Mouse (Mus musculus) spleen, adult 2 months (tissue): ENCODE data around the gene Aff3. TPM values are rescaled to one million over a fixed set of nuclear protein-coding genes. Genes with fewer than 3 reads are reported as not detected.

Source experiments
- DNase-seq, 2 experiments: peaks; one replicate each; pipeline versions ENCODE4 v3.0.0 to v3.0.0-alpha.2; 2012 to 2021; ENCODE audit warnings: low spot score in 2 of 2, low read depth in 1 of 2
- H3K27ac ChIP-seq: fragments of 200-500 bp; 2 replicates; pipeline ENCODE4 v1.5.1; 2012; ENCODE audit warnings: low read length, inconsistent platforms; ENCODE audit not compliant: insufficient read depth
- H3K27me3 ChIP-seq: fragments of 200-500 bp; 2 replicates; pipeline ENCODE4 v1.6.1; 2012; ENCODE audit warnings: mild to moderate bottlenecking, moderate library complexity, low read length, inconsistent platforms; ENCODE audit not compliant: control insufficient read depth, insufficient read depth
- H3K36me3 ChIP-seq: fragments of 200-500 bp; 2 replicates; pipeline ENCODE4 v1.6.1; 2012; ENCODE audit warnings: mild to moderate bottlenecking, low read length, inconsistent platforms; ENCODE audit not compliant: control insufficient read depth, insufficient read depth
- H3K4me1 ChIP-seq: fragments of 200-500 bp; 2 replicates; pipeline ENCODE4 v1.6.1; 2011; ENCODE audit warnings: inconsistent platforms; ENCODE audit not compliant: control insufficient read depth, insufficient read depth, insufficient read length
- H3K4me3 ChIP-seq: fragments of 200-500 bp; 2 replicates; pipeline ENCODE4 v1.5.1; 2011; ENCODE audit warnings: mild to moderate bottlenecking, inconsistent platforms; ENCODE audit not compliant: insufficient read depth, insufficient read length; ENCODE audit errors: extremely low read depth
- CTCF ChIP-seq: fragments of 200-500 bp; IDR thresholded peaks from 2 replicates; pipeline ENCODE4 v1.5.1; 2011; ENCODE audit warnings: mild to moderate bottlenecking, inconsistent platforms; ENCODE audit not compliant: insufficient read depth, insufficient read length, insufficient replicate concordance; ENCODE audit errors: extremely low read depth
- POLR2A ChIP-seq: fragments of 200-500 bp; IDR thresholded peaks from 2 replicates; pipeline ENCODE4 v1.6.1; 2011; ENCODE audit warnings: low read depth, low read length, inconsistent platforms
- WGBS: fragments of 180-500 bp; shearing (Covaris S2); methylation state at CpG from one replicate; pipeline ENCODE4 v1.1.7; 2018; 5-methylcytosine and 5-hydroxymethylcytosine counted together
- polyA plus RNA-seq: library from polyadenylated mRNA; depleted of rRNA; stranded (reverse); fragments of >200 nt; gene quantifications from 2 replicates; pipeline ENCODE4 v1.2.3, GENCODE M21; 2012

Gene Aff3
- polyA plus RNA-seq, 1 experiment, result 20.2 TPM

DNA sequence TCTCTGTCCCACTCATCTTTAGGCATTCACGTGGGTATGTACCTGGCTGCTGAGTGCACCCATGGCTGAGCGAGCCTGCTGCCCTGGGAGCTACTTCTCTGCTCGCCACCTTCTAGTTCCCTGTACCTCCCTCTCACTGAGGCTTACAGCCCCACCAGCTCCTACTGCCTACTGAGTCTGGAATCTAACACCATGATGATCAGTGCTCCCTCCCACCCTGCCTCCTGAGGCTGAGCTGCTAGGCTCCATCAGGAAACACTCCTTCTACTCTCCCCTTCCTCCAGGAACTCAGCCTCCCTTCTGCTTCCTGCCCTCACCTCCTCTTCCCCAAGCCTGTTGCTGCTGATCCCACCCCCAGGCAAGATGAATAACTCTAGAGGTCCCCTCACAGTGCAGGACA, 215.9 kb downstream of the Aff3 start:
- Histone ChIP-seq H3K27me3 (no peaks in the 10 kb centered on the region), H3K4me1 (no peaks in the 10 kb centered on the region), H3K27ac (no peak overlapping the region), H3K4me3 (no peak overlapping the region), H3K36me3 (peaks cover 1% of the 10 kb centered on the region; the same call in 1 of the 2 replicates)
- no peak for TF ChIP-seq POLR2A
- no peak for TF ChIP-seq CTCF
- WGBS, result 82% methylated on average over 3 of the region's 3 CpGs
- DNase-seq, result no peak

DNA sequence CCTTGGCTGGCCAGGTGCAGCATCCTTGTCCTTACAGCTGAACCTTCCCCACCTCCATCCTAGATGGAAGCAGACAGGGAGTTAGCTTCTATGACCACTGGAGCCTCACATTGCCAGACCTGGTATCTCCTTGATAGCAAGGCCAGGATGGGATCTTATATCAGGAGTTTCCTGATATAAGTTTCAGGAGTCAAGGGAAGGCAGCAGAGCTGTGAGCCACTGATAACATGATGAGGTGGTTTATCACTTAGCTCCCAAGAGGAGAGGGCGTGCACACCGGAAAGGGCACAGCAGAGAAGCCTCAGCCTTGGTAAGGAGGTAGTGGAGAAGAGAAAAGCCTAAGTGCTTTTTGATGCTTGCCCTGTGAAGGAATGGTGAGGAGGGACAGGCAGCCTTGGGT, 217.2 kb downstream of the Aff3 start:
- Histone ChIP-seq H3K27ac (no peak overlapping the region), H3K27me3 (no peaks in the 10 kb centered on the region), H3K4me3 (no peak overlapping the region), H3K36me3 (peaks cover 1% of the 10 kb centered on the region; the same call in 1 of the 2 replicates), H3K4me1 (no peaks in the 10 kb centered on the region)
- no peak for TF ChIP-seq CTCF
- TF ChIP-seq POLR2A, result no peak
- WGBS, result 90% methylated on average over 2 of the region's 2 CpGs
- DNase-seq, result no peak

DNA sequence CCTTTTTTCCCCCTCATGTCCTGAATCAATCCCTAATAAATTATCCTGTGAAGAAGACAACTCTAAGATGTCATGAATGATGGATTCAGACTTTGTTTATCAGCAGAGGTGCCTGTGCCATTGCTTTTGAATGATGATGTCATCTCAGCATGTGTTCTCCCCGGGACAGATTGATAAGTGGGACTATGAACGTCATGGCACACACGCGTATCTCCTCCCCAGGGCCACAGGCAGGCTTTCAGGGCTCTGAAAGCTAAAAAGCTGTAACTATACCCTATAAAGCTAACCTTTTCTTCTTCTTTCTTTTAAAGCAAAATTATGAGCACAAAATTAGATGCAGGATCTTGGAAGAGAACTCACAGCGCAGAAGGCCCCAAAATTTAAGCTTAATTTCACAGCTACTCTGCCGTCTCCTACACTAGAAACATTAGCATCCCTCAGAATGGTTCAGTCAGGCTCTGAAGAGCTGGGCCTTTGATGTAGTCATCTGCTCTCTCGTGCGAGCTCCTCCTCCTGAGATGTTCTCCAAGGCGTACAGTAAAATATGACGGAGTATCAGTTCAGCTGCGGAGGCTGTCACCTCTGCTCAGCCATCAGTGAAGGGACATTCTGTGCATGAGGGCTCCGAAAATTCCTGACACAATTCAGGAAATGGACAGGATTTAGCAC, 218.5 kb downstream of the Aff3 start:
- no peak overlapping the region for H3K4me3 ChIP-seq
- 89% methylated on average over 12 of the region's 12 CpGs for WGBS
- H3K36me3 ChIP-seq, result peaks cover 1% of the 10 kb centered on the region; the same call in 1 of the 2 replicates
- no peaks in the 10 kb centered on the region for H3K27me3 ChIP-seq
- no peaks in the 10 kb centered on the region for H3K4me1 ChIP-seq
- DNase-seq, result no peak
- H3K27ac ChIP-seq, result no peak overlapping the region
- TF ChIP-seq CTCF, result no peak
- no peak for TF ChIP-seq POLR2A

DNA sequence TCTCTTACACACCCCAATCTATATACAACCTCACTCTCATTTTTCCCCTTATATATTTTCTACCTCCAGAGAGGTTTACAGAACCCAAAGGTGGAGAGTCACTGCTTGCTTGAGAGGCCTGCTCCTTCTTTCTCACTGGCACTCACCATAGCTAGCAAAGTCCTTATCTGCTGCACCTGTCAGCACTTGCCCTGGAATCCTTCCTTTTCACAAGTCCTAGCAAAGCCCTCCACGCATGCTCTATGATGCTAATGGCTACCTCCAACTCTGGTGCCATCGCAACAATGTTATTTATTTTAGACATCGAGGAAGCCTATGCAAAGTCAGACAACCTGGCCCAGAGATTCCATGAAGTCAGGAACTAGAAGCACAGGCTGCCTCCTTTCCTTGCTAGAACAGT, 221.9 kb downstream of the Aff3 start:
- DNase-seq, result no peak
- H3K4me3 ChIP-seq, result no peak overlapping the region
- H3K36me3 ChIP-seq, result no peaks in the 10 kb centered on the region
- TF ChIP-seq POLR2A (no peak), CTCF (no peak)
- no peak overlapping the region for H3K27ac ChIP-seq
- no peaks in the 10 kb centered on the region; the same call in 1 of the 2 replicates for H3K4me1 ChIP-seq
- H3K27me3 ChIP-seq, result no peaks in the 10 kb centered on the region
- 90% methylated on average over 3 of the region's 3 CpGs for WGBS

DNA sequence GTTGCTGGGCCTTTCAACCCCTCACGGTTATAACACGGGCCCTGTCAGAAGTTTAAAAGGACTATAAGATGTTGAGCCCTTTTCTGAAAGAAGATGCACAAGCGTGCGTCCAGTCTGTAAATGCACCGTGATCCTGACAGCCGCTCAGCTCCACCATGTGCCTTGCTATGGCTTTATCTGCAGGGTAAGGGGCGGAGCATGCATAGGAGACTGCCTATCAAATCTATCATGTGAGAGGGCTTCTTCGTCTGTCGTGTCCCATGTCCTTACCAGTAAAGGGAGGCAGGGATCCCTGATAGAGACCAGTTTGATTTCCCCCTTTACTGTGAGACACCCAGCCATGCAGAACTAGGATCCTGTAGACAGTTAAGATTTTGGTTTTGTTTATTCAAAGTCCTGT, 222.3 kb downstream of the Aff3 start:
- DNase-seq, result no peak
- H3K27ac ChIP-seq, result no peak overlapping the region
- 91% methylated on average over 9 of the region's 9 CpGs for WGBS
- no peak overlapping the region for H3K4me3 ChIP-seq
- no peak for TF ChIP-seq CTCF
- TF ChIP-seq POLR2A, result no peak
- no peaks in the 10 kb centered on the region for H3K27me3 ChIP-seq
- no peaks in the 10 kb centered on the region; the same call in 1 of the 2 replicates for H3K4me1 ChIP-seq
- H3K36me3 ChIP-seq, result no peaks in the 10 kb centered on the region

DNA sequence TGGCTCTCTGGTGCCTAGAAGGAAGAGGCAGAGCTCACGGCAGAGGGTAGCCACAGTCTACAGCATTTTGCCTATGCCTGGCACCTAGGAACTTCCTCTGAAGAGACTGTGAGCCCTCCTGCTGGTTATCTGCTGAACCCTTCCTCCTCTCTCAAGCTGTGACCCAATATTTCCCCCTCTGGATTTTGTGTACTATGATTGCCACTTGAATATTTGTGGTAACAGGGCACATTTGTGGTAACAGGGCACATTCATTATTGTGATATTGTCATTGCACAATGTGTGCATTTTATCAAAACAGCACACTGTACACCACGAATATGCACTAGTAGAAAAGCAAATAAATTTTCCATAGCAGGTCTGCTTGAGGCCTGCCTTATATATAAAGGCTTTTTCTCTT, 223.0 kb downstream of the Aff3 start:
- H3K4me1 ChIP-seq, result no peaks in the 10 kb centered on the region; the same call in 1 of the 2 replicates
- no peaks in the 10 kb centered on the region for H3K27me3 ChIP-seq
- no peak overlapping the region for H3K4me3 ChIP-seq
- no peak for DNase-seq
- H3K27ac ChIP-seq, result no peak overlapping the region
- no peak for TF ChIP-seq POLR2A
- no peak for TF ChIP-seq CTCF
- no peaks in the 10 kb centered on the region for H3K36me3 ChIP-seq
- WGBS, result 60% methylated on average over 2 of the region's 2 CpGs

DNA sequence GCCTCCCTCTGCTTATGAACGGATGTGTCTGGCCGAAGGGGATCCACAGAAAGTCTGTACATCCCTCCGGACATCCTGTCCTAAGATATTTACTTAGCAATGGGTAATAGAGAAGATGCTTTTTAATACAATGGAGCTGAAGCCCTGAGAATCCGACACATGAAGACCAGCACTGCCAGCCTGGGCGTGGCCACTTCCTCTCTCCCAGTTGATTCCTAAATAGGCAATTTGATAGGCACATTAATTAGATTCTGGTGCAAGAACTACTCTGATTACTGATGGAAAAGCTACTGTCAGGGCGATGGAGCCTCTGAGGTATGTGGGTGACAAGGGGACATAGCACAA, 224.3 kb downstream of the Aff3 start:
- no peaks in the 10 kb centered on the region for H3K27me3 ChIP-seq
- DNase-seq, result no peak
- TF ChIP-seq POLR2A (no peak), CTCF (no peak)
- H3K4me1 ChIP-seq, result no peaks in the 10 kb centered on the region; the same call in 1 of the 2 replicates
- H3K27ac ChIP-seq, result no peak overlapping the region
- no peaks in the 10 kb centered on the region for H3K36me3 ChIP-seq
- WGBS, result 90% methylated on average over 6 of the region's 6 CpGs
- no peak overlapping the region for H3K4me3 ChIP-seq
